Mouse (Mus musculus) brain, embryonic 14.5 days (tissue): ENCODE data around the gene Hist4h4.

Source experiments
- CTCF ChIP-seq: fragments of 200-500 bp; IDR thresholded peaks from 2 replicates; pipeline ENCODE4 v1.5.1; 2012; ENCODE audit warnings: inconsistent platforms, mild to moderate bottlenecking, moderate library complexity, borderline replicate concordance; ENCODE audit not compliant: insufficient read depth, insufficient read length; ENCODE audit errors: extremely low read depth
- POLR2A ChIP-seq: fragments of 200-500 bp; IDR thresholded peaks from 2 replicates; pipeline ENCODE4 v1.6.1; 2012; ENCODE audit warnings: mild to moderate bottlenecking, inconsistent platforms, borderline replicate concordance; ENCODE audit not compliant: poor library complexity, insufficient read depth, insufficient read length, severe bottlenecking; ENCODE audit errors: extremely low read depth

DNA sequence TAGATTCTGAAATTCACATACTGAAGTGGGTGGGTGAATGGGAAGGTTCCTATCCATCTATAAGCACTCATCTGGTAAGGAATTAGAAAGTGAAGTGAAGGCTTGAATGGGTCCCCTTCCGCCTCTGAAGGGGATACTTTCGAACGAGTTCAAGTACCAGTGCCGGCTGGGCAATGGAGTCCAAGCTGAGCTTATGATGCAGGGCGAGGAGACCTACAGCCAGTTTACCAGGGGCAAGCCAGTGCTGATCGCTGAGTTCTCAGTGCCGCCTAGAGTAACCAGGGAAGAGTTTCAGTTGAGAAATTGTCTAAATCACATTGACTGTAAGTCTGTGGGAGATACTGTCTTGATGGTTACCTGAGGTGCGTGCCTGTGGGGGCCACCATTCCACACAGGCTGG is 3.5 kb downstream of the Hist4h4 start:
- no peak for TF ChIP-seq CTCF
- no peak for TF ChIP-seq POLR2A
